Mouse (Mus musculus) retina, postnatal 7 days (tissue): ENCODE results near the gene Gm10972.
"Not testable (repeated sequence)": the region's sequence is repeated elsewhere in the genome, so short reads cannot be mapped to it uniquely, and the experiment has no call there.

Experiments
- DNase-seq: peaks from one replicate; pipeline ENCODE4 v3.0.0-alpha.2; 2012; ENCODE audit warnings: low read depth, low spot score

Gm10972 gene

GRCm38 (mm10) chr3:94642495-94643162 lies at the start of gene Gm10972:
Gene Gm10972, plus strand, starts transcription at chr3:94643112.
- not testable (repeated sequence) for DNase-seq

GRCm38 (mm10) chr3:94595871-94596287 lies 47.0 kb upstream of the Gm10972 start:
- DNase-seq: no peak

DNA sequence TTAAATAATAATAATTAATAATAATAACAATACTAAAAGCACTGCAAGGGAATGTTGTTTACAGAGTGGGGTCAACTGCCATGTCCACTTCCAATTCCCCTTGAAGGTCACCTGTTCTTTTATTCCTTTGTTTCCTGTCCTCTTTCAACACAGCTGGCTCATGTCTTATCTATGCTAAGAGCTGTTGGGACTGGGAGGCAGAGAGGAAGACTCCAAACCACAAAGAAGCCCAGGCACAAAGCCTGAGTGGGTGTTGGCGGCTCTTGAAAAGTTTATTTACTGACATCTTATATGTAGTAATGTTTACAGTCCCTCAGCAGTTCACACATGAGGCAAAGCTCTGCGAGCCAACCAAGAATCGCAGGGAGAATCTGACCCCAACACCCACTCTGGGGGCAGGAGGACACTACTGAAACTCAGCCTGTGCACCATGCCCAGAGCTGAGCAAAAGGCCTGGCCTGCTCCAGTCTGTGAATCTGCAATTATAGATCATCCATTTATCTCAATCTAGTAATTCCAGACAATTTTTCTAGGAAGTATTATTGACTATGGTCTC lies 45.6 kb upstream of the Gm10972 start:
- no peak for DNase-seq

DNA sequence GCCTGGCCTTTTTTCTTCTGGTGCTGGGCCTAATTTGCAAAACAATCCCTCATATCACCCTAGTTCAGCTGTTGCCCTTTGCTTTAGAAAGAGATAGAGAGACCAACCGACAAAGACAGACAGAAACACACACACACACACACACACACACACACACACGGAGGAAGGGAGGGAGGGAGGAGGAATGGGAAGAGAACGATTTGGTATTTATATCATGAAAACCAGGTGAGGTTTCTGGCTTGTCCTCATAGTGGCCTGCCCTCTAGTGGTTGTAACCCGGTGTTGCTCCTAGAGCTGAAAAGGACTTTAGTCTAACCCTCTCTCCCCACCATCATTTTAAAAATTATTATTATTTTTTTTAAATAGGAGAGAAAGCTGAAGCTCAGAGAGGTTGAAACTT lies 41.0 kb upstream of the Gm10972 start:
- peak; percentile 14 for DNase-seq

- no peak for DNase-seq
These were observed 33.3 kb upstream of the Gm10972 start for GRCm38 (mm10) chr3:94609621-94610020.

DNA sequence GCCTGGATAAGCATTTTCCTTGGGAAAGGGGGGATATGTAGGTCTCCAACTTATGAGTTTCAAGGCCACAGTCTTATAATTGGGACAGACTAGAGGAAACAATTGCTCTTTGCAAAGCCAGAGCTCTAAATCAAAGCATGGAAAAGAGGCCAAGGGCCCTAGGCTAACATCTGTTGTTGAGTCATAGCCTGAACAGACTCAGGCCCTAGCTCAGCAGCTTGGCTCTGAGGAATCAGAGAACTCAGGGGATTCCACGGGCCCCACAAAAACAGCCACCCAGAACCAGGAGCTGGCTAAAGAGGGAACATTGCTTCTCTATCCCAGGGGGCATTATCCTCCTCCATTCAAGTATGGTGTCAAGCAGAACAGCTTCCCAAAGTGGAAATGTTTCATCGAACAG lies 32.3 kb upstream of the Gm10972 start:
- DNase-seq: no peak

DNA sequence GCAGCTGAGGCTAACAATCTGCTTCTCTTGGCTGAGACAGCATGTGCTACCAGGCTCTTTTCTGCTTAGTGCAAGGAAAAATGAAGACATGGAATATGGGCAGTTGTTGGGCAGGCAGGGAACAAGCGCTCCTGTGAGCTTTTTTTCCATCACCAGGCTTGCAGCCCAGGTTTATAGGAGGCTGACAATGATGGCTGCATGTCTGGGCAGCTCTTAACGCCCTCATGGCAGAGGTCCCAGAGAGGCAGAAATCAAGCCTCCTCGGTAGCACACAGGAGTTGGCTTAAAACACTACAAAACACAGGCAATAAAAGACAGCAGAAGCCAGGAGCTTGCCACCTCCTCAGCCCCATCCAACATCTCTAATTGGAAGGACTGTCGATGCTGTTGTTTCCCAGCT lies 31.6 kb upstream of the Gm10972 start:
- DNase-seq: no peak

DNA sequence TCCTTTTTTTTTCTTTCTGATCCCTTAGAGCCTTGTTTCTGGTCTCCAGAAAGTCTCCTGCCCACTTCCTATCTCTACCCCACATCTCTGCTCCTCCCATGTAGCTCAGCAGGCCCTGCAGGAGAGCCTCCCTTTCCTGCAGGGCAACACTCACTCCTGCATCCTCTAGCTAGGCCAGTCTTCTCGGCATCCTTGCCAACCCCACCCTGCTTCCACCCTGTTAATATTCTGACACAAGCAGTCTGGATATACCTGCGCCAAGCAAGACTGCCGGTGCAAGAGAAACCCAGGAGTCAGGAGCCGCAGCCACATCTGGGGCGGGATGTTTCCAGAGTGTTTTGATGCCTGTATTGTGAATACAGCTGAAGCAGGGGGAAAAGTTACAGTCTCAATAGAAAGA lies 31.1 kb upstream of the Gm10972 start:
- no peak for DNase-seq

DNA sequence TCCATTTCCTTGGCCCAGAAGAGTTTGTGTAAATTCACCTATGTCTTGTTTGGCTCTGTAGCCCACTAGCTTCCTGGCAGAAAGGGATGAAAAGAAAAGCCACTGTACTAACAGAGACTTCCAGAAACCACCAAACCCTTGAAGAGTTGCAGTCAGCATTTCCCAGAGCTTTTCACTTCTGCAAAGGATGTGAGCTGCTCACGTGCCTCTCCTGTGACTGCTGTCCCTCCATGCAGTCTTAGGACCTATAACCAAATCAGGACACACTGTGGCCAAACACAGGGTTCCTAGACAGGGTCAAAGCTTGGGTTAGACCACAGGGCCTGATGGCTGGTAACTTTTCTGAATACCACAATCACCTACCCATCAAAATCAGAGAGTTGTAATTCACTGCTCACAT lies 30.6 kb upstream of the Gm10972 start:
- no peak for DNase-seq

GRCm38 (mm10) chr3:94613258-94613878 lies 29.5 kb upstream of the Gm10972 start:
- no peak for DNase-seq

DNA sequence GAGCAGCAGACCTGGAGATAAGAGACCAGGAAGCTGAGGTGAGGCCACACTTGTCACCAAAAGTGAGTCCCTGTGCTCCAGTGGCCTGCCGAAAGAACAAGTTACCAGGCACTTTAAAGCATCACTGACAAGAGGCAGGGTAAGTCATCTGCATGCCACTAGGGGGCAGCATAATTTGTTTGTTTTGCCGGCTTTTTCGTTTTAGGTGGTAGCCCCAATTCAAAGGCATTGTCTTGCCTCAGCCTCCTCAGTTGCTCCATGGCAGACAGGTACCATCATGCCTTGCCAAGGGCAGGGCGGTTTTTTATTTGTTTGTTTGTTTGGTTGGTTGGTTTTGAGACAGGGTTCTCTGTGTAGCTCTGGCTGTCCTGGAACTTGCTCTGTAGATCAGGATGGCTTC lies 26.2 kb upstream of the Gm10972 start:
- peak; percentile 24 for DNase-seq

DNA sequence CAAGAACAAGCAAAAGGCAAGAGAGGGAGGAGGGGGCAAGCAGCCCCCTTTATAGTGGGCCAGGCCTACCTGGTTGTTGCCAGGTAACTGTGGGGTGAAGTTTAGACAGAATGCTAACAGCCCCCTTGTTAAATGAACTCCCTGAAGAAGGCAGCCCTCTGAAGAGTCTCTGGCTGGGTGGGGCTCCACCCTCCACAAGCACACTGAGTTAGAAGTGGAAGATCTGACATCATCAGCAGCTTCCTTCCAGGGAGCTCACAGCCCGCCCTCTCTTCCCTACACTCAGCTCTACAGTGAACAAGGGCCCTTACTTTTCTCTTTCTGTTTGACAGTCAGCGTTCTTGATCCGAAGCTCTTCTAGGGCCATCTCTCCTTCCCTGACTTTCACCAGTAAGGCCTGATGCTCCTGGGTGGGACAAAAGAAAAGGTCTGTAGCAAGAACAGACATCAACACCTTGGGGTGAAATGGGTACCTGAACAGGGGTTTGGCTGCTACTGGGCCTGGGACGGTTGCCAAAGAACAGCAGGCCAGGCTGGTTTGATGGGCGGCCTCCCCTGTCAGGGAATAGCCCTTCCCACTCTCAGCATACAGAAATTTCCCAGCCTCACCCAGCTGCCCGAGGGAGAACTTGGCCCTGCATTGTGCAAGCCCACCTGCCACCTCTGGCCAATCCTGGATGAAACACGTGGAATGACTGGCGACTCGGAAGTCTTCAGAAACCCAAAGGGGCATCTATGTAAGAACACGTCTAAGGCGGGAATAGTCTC lies 21.0 kb upstream of the Gm10972 start:
- no peak for DNase-seq

GRCm38 (mm10) chr3:94622550-94622949 lies 20.4 kb upstream of the Gm10972 start:
- DNase-seq: no peak

- no peak for DNase-seq
These were observed 18.6 kb upstream of the Gm10972 start for GRCm38 (mm10) chr3:94624281-94624680.

DNA sequence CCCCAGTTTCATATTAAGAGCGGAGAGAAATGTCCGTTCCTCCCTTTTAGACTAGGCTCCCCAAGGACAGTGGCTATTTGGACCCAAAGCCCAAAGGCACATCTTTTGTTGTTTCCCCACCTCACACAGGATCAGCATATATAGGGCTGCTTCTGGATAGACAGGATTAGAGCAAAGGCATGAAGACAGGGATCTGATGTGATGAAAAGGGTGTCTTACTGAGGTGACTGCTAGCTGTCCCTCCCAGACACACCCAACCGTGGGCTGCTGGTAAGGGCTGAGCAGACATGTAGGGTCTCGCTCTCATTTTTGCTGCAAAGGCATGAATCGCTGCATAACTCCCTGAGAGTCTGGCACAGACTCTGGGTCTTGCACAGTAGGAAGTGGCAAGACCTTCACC lies 14.2 kb upstream of the Gm10972 start:
- no peak for DNase-seq

DNA sequence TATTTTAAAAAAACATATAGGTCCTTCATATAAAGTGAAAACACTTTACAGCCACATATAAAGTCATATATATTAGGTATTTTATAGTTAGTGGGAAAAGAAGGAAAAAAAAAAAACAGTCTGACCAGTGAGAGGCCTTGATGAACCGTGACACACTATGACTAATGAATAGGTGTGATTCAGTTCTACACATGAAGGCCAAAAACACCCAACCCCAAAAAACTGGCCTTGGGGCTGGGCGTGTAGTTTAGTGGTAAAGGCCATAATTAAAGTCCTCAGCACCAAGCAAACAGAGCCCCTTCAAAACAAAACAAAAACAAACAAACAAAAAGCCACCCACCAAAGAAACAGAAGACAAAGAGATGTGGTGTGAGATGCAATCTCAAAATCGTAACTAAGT lies 13.0 kb upstream of the Gm10972 start:
- no peak for DNase-seq

GRCm38 (mm10) chr3:94648755-94649590 lies 6.1 kb downstream of the Gm10972 start:
- DNase-seq: no peak

DNA sequence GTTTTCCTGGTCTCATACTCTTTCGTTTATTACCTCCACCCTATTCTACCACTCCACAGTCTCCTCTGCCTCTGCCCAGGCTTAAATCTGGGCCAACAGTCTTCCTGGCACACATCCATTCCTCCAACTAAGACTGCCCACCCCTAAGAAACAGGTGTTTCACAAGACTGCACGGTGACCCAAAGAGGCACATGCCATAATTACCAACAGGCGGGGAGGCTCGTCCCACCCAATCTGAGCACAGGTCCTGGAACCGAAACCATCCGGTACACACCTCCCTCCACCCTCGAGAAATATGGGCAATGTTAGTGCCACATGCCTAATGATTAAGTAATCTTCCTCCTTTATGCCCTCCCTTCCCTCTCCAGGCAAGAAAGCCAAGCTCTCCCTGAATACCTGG lies 7.5 kb downstream of the Gm10972 start:
- DNase-seq: no peak

DNA sequence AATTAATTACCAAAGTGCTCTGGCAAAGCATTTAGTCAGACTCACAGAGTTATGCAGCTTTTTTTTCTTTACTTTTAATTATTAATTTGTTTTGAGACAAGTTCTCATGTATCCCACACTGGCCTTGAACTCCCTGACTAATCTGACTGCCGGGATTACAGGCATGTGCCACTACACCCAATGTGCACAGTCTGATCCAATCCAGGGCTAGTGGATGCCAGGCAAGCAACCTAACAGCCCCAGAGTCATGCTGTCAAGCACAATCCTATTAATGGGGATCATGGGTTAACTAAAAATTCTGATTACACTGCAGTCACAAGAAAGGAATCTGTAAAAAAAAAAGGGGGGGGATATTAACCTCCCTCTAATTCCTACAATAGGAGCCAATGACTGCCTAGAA lies 11.1 kb downstream of the Gm10972 start:
- DNase-seq: not testable (repeated sequence)

GRCm38 (mm10) chr3:94657852-94658739 lies 15.2 kb downstream of the Gm10972 start:
- DNase-seq: not testable (repeated sequence)

DNA sequence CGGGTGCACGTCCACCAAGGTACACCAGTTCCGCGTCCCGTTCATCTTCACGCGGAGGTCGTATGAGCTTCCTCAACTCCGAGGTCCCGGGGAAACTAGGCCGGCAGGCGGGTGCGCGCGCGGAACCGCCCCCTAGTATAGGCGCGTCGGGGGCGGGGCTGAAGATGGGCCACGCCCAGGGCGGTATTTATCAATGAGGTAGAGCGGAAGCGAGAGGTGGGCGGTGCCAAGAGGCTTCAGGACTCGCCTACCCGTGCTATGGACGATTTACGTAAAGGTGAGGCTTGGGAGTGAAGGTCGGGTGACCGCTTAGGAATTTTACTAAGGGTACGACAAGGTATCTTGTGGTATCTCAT lies 15.8 kb downstream of the Gm10972 start, which contains the start of gene Tuft1:
Gene Tuft1, minus strand, starts transcription at position 133 of the 356 bp plus-strand sequence.
- not testable (repeated sequence) for DNase-seq
